Mouse (Mus musculus): ENCODE data around the gene Sned1.

DNA sequence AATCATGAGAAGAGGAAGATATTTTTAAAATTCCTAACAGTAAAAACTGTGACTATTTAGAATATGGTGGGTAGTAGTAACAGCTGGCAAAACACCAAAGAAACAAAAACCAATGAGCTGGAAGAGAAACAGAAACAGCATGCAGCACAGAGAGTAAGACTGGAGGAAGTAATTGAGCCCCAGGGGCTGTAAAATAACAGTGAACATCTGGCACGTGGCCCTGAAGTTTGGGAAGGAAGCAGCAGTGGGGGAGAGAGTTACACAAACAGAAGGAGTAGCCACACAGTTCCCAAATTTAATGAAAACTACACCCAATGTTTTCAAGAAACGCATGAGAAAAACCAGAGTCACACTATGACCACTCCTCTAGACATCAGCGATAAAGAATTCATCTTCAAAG lies 31.6 kb downstream of the Sned1 start:
- TF ChIP-seq CTCF (IDR thresholded peaks at IDR 0.05; ENCODE audit: low read depth) (no peak), EP300 (IDR thresholded peaks at IDR 0.05; ENCODE audit: low read depth) (no peak)

All from liver, embryonic 14.5 days (tissue).